Mouse (Mus musculus): ENCODE measurements around the gene Tada3.
"Not testable (repeated sequence)": the region's sequence is repeated elsewhere in the genome, so short reads cannot be mapped to it uniquely, and the experiment has no call there.

The Tada3 gene

DNA sequence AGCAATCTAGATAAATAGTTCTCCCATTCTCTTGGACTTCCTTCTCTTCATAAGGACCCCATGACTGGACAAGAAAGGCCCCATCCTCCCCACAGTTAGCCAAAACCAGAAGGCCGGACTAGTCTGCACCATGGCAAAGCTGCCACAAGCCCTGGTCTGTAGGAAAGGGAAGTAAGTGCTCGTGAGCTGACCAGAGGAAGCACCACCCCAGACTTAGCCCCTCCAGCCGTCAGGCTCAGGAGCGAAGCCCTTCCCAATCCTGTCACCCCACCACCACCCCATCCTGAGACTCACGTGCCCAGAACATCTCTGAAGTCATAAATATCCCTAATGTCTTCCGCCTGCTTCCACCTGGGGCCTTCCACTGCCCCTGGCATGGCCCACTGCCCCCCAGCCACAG is 36.1 kb downstream of the Tada3 start:
- peak; percentile 72 for DNase-seq

DNA sequence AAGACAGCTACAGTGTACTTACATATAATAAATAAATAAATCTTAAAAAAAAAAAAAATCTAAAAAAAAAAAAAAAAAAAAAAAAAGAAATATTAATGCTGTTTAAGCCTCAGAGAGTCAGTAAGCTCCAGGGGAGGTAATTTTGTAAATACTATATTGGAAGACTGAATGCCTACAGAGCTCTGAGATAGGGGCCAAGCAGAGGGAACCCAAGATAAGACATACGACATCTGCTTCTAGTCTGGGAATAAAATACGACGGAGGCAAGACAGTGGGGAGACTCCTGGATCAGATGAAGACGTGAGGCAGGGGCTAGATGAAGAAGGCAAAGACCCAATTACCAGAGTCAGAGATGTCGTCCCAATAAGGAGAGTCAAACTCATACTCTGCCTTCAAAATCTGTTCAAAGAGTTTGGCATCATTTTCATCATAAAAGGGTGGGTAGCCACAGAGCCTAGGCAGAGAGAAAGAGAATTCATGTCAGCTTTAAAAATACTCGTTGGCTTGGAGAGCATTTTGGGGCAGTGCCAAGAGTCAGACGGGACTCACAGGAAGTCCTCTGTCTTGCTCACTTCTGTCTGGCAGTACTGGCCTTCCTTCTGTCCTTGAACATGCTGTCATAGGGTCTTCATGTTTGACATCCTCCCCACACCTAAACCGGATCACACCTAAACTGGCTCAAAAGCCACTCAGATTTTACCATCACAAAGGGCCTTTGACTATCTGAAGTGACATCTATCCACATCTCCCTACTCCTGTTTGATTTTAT is 40.6 kb downstream of the Tada3 start:
- DNase-seq = peak; percentile 55

- DNase-seq = no peak
These were observed 43.5 kb downstream of the Tada3 start for GRCm38 (mm10) chr6:113334216-113334615.

DNA sequence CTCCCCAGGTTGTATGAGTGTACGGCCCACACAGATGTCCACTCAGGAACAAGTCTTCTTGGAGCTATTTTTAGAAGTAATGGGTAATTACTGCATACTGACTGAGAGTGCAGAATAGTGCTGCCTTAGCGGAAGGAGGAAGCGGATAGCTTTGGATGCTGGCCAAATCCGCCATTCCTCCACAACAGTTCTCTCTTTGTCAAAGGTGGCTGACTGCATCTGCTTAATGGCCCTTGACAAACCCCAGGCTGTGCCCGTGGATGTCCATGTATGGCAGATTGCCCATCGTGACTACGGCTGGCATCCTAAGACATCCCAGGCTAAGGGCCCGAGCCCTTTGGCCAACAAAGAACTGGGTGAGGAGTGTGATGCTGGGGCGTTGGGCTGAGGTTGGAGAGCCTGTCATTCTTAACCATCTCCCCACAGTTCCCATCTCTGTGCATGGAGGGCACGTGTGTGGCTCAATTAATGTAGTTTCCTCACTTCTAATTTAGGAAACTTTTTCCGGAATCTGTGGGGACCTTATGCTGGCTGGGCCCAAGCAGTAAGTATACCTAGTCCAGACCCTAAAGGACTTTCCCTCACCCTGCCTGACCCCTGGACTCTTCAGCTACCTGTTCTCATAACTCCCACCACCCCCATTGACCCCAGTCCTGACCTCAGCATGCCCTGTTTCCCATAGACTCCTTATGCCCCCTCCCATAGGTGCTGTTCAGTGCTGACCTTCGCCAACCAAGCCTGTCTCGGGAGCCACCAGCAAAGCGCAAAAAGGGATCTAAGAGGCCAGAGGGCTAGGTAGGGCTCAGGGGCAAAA is 44.3 kb downstream of the Tada3 start:
- peak; percentile 85 for DNase-seq

- not testable (repeated sequence) for DNase-seq
These were observed 44.9 kb downstream of the Tada3 start for GRCm38 (mm10) chr6:113332734-113333133.

DNA sequence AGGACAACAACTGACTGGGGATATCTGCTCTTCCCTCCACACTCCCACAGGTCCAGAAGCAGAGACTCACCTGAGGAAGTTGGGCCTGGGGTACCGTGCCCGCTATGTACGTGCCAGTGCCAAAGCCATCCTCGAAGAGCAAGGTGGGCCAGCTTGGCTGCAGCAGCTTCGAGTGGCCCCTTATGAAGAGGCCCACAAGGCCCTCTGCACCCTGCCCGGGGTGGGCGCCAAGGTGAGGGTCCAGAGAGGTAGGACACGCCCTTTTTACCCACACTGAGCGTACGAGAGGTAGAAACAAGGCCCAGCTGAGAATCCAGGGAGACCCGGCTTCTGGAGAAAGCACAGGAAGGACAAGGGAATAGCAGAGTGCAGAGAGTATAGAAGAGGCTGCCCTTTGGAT is 46.0 kb downstream of the Tada3 start:
- DNase-seq = no peak

DNA sequence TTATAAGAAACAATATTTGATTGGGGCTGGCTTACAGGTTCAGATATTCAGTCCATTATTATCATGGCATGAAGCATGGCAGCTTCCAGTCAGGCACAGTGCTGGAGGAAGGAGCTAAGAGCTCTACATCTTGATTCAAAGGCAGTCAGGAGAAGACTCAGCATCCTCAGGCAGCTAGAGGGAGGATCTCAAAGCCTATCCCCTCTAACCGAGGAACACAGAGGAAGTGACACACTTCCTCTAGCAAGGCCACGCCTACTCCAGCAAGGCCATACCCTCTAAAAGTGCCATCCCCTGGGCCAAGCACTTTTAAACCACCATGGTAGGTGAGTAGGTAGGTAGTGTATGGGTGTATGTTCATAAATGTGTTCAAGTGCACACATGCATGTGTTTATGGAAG is 47.1 kb downstream of the Tada3 start:
- no peak for DNase-seq

GRCm38 (mm10) chr6:113329396-113329795 is 48.3 kb downstream of the Tada3 start:
- DNase-seq = no peak

DNA sequence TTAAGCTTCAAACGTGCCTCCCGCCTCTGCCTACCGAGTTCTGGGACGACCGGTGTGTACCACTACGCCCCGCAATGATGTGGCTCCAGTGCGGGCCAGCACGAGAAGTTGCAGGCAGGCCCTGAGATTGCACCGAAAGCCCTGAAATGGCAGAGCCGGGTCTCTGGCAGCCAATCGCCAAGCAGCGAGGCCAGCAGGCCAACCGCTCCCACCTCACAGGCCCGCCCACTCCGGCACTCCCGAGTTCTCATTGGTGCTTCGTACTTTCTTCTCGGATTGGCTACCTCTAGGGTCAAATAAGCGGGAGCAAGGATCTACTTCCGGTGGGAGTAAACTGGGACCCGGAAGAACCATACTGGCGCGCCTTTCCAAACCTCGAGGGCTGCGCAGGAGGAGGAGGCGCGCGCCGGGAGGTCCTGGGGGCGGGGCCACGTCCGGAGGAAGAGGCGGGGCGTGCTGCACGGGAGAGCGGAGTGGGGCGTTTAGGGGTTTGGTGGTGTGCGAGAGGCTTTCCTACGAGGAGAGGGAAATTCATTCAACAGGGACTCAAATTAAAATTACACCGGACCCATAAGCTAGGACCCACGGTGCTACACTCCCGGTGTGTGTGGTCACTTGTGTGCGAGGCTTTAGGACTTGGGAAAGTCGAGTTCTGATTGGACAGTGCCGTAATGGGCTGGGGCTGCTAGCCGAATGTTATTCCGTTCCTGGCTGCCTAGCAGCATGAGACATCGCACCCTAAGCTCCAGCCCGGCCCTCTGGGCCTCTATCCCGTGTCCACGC is 51.0 kb downstream of the Tada3 start, which contains the start of gene Ogg1:
Gene Ogg1, plus strand, starts transcription at position 440 of the 783 bp plus-strand sequence.
- peak; percentile 99 for DNase-seq
